Mouse (Mus musculus) kidney, adult 8-10 months (tissue): Measurements from ENCODE around the gene Cep97.

ENCODE experiments used
- DNase-seq, 2 experiments: peaks; one replicate each; pipeline ENCODE4 v3.0.0; 2022

The Cep97 gene

DNA sequence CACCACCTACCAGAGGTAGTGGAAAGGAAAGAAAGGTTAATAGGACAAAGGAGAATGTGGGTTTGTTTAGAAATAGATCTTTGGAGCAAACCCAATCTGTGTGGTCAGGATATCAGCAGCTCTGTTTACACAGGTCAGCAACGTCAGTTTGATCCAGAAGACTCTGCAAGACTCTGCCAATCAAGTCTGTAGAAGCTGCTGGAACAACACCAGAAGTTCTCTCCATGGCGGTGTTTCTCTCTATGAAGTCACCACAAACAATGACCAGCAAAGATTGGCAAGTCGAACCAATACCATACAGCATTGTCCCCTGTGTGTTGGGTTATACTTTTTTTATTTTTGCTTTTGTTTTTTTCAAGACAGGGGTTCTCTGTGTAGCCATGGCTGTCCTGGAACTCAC, 12.6 kb upstream of the Cep97 start:
- DNase-seq, result no peak

DNA sequence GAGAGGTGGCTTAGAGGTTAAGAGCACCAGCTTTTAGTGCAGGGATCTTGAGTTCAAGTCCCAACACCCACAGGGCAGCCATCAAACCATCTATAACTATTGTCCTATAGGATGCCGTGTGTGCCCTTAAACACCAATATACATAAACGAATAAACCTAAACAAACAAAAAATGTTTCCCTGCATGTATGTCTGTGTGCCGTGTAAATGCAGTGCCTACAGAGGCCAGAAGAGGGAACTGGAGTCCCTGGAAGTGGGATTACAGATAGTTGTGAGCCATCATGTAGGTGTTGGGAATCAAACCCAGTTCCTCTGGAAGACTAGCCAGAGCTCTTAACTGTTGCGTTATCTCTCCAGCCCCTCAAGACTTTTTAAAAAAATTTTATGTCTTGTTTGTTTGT, 6.1 kb upstream of the Cep97 start:
- DNase-seq, result no peak

DNA sequence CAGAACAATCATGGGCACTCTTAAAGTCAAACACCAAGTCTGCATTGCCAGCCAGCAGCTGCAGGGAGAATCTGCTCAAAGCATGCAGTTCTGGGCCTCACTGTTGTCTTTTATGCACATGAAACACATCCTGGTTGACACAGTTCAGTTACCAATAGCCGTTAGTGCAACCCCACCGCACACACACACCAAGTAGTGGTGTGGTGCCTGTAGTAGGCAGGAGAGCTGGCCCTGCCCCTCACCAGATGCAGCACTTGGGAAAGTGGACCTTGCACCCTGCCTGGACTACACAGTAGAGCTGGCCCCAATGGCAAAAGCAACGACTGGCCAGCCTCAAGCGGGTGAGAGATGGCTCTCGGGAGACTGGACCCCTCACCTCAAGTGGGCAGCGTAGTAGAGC, 5.0 kb upstream of the Cep97 start:
- peak; percentile 20 to 32 for DNase-seq

DNA sequence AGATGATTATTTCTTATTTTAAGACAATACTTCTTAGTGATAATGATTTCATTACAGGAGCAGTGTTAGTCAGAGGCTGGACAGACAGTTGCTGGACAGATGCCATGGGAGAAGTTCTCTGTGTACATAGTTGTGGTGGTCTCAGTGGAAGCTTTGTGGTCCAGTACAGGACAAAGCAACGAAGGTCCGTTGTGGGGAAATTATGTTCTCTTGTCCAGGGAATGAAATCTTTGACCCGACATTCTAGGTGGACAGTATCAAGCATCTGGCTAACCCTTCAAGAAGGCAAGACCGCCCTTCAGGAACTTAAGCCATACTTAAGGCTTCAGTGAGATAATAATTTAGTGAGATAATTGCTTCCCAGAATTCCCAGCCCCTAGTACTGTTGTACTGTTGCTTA, 4.1 kb upstream of the Cep97 start:
- DNase-seq, result no peak

DNA sequence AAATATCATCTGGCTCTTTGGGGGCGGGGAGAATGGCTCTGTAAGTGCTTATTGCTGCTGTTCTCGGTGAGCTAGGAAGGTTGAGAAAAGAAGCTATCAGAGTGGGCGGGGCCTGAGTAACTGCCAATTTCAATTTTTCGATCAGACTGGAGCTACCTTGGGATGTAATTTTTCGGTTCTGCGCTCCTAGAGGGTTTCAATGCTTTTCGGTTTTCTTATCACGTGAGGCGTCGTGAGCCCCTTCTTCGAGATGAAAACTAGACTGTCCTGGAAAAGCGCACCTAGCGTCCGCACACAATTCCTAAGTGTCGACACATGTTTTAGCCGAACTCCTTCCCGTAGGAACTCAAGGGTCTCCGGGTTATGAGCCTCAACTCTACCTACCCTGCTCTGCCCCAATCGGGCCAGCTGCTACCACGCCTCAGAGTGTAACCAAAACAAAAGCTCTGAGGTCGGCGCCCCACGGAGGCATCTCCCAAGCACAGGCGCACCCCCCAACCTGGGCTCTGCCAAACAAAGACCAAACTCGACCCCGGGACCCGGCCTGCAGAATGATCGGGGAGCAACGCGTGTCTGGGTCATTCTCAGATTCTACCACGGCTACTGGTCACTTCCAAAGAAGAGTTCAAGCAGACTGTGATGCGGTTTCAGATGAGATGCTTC, 843 bp downstream of the Cep97 start:
- DNase-seq, result peak; percentile 32 to 36

DNA sequence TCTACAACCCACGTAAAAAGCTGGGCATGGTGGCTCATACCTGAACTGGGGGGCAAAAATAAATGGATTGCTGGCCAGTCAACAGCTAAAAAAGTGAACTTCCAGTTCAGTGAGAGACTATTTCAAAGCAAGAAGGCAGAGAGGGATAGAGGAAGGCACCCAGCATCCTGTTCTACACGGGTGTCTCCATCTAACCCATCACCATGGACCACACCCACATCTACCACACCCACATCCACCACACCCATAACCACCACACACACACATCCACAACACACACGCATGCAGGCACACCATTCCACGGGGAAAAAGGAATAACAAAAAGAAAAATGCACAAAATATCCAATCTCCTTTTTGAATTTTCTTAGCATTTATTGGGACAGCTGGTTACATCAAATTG, 10.6 kb downstream of the Cep97 start:
- no peak for DNase-seq

DNA sequence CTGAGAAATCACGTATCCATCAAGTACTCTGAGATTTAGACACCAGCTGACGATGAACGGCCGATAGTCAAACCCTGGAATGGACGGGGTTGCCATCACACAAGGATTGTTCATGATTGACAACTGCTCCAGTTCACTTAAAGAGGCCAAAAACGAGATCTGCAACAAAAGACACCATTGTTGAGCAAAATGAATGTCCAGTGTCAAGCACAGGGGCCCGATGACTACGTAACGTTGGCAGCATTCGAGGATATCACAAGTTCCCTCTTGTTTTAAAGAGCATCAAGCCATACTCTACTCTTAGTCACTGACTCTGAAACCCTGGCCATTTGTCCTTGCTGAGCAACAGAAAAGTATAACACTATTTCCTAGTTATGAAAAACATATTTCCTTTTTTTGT, 12.6 kb downstream of the Cep97 start:
- DNase-seq, result no peak

DNA sequence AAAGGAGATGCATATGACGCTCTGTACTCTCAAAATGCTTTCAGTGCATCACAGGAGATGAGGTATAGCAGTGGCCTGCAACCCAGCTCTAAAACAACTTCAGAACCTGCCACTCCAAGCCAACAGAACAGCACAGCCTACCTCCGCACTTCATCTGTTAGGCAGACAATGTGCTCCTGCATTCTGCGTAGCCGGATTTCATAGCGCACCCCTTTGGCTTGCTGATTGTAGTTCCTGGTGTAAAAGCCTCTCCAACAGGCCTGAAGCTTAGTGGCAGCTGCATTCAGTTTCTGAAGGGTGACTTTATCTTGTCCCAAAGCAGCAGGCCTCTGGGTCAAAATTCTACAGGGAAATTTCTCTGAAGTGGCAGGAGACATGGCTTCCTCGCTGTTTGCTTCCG, 19.9 kb downstream of the Cep97 start:
- no peak for DNase-seq

DNA sequence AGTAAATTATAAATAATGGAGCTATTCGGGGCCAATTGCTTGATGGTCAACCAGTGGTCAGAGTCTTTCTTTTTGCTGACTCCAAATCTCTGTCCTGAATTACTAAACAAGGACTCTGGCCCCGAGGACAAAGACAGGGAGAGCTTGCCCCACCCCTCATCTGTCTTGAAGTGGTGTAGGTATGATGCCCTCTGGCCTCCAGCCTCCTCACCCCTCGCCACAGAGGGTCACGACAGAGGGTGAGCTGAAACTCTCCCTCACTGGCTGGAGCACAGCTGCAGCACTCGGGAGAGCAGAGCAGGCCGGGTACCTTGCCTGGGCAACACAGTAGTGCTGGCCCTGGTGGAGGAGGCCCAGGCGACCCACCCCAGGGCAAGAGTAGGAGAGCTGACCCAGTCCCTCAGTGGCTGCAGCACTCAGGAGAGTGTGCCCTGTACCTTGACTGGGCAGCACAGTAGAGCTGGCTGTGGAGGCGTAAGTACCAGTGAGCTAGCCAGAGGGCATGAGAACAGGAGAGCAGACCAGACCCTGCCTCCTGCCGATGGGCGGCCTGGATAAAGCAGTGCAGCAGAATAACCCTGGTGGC, 24.4 kb downstream of the Cep97 start:
- peak; percentile 79 to 84 for DNase-seq

DNA sequence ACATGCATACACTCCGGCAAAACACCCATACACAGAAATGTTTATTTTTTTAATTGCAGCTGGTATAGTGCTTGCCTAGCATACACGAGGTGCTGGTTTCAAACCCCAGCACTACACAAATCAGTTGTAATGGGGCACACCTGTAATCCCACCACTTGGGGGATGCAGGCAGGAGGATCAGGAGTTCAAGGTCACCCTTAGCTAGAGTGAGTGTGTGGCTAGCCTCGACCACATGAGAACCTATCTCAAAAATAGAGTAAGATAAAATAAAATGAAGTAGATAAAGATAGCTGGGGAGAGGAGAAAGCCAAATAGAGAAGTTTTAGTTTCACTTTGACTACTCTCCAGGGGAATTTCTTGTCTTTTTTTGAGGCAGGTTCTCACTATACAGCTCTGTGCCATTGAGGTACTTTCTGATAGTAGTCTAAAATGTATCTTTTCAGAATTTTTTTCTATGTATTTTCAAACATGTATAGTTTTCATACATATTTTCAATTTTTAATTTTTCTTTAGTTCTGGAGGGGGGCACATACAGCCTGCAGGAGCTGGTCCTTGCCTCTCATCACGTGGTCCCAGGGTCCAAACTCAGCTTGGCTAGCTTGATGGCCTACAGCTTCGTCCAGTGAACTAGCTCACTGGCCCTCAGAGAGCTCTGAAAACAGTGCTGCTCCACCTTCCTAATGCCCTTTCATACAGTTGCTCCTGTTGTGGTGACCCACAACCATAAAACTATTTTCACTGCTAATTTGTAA, 27.6 kb downstream of the Cep97 start:
- no peak for DNase-seq

DNA sequence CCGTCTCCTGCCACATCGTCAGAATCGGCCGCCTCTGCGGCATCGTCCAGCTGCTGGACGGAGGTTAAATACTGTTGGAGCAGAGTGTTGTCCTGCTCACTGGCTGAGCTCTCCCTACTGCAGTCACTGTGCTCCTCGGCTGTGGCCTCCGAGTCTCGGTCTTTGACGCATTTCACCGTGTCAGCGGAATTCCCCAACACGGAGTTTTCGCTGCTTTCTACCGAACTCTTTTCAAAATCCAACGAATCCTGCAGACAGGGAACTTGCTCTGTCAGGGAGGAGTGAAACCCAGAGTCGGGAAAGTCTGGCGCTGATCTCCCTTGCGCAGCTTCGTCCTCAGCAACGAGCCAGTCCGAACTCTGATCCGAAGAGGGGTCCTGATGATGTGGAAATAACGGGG, 29.3 kb downstream of the Cep97 start:
- no peak for DNase-seq

DNA sequence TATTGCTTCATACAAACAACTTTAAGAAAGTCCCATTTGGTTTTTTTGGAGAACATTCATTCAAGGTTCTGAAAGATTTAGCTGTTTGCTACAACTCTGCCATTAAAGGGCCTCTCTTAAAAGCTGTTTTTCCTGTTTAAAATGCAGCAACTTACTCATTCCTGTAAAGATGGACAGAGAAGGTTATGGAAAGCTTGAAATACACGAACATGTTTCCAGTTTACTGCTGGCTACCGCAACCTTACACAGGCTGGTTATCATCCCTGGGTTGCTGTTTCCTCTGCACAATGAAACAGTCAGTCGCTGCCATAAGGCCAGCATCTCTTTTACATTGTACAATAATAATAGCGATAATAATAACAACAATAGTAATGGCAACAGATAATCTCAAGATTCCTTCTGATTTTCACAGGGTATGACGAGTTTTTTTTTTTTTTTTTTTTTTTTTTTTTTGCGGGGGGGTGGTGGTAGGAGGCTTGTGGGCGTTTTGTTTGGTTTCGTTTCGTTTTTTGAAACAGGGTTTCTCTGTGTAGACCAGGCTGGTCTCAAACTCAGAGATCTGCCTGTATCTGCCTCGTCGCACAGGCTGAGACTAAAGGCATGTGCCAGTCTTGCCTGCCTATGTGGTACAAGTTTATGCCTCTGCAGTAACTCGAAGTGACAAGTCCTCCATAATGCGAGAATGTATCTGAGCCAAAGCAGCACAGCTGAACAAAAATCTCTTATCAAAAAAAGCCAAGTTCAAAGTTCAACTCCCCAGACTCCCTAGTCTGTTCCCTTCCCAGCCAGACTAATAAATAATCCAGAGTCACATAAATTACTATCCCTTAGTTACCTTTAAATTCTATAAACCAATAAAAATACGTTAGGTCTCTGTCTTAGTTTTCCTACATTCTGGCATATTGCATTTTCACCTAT, 32.6 kb downstream of the Cep97 start:
- DNase-seq, result no peak

DNA sequence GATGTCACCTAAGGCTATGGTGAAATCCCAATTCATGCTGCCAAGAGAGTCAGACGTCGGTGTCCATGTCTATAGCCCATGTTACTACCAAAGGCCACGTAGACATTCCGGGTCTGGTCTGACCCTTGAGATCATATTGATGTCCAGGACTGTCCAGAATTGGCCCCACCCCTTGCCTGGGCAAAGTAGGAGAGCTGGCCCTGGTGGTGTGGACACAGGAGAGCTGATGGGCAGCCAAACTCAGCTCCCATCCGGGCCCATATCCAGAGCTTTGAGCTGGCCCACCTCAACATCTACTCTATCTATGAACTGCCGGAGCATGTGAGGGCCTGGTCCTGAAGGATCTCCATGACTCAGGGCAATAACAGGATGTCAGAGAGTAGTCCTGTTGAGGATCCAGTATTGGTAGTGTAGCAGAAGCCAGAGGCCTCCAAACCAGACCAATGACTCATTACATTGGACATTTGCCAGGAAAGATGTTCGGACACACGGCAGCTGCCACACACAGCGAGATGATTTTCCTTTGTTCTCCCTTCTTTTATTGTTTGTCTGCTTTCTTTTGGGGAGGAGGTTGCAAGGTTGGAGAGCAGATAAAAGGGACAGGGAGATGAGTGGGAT, 36.2 kb downstream of the Cep97 start:
- no peak for DNase-seq

DNA sequence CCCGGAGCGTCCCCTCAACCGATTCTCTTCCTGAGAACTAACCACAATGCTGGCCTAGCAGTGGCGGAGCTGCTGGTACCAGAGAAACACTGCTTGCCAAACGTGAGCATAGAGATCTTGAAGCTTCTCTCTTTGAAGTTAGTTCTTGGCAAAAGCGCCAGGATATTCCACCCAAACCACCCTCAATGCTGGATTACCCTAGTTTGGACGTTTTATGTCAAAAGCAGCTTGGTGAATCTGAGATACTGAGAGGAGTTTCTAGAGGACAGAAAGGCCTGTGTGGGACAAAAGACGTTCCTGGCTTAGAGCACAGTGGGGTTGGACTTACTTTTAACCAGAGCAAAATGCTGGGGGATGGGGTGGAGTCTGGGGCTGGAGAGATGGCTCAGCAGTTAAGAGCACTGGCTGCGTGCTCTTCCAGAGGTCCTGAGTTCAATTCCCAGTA, 39.0 kb downstream of the Cep97 start:
- DNase-seq, result no peak

DNA sequence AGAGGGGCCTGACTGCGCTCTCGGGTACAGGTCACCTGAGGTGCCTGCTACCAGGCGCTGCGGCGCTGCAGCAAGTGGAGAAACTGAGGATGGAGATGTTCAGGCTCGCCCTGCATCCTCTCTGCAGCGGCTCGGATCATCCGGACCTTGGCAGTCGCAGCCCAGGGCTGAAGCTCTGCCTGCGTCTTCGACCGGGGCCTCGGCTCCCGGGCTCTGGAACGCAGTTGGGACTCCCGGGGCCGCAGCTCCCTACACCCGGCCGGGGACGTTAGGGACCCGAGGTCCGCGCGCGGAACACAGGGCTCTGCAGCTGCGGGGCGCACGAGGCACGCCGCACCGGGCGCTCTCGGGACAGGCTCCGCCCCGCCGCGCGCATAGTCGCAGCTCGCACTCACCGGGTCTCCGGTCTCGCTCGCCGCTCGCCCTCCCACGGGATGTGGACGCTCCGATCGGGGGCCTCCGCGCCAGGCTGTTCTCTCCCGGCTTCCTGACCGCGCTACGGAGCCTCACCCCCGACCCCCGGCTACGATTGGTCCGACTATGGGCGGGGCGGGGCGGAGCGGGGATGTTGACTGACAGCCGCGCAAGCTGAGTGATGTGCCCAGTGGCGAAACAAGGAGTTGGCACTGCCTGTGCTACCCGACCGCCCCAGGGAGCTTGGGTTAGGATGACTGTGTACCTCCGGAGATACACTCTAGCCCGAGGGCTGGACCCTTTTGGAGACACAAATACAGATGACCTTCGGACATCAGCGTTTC, 39.6 kb downstream of the Cep97 start, which contains the start of gene Nxpe3:
Gene Nxpe3, minus strand, starts transcription at position 393 of the 758 bp plus-strand sequence.
- peak; percentile 83 to 89 for DNase-seq

DNA sequence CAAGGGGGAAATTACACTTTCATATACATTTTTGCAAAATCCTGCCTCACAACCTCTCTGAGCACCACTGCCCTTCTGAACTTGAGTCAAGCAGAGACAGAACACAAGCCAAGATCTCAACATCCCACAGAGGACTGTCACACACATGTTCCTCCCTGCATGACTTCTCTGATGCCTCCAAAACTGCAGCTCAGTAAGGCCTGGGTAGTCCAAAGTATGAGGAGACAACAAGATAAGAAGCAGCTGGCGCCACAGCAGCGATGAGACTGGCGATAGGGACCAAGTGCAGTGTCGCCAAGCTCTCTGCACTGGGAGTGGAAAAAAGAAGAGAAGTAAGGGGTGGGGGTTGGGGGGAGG, 40.1 kb downstream of the Cep97 start:
- no peak for DNase-seq

DNA sequence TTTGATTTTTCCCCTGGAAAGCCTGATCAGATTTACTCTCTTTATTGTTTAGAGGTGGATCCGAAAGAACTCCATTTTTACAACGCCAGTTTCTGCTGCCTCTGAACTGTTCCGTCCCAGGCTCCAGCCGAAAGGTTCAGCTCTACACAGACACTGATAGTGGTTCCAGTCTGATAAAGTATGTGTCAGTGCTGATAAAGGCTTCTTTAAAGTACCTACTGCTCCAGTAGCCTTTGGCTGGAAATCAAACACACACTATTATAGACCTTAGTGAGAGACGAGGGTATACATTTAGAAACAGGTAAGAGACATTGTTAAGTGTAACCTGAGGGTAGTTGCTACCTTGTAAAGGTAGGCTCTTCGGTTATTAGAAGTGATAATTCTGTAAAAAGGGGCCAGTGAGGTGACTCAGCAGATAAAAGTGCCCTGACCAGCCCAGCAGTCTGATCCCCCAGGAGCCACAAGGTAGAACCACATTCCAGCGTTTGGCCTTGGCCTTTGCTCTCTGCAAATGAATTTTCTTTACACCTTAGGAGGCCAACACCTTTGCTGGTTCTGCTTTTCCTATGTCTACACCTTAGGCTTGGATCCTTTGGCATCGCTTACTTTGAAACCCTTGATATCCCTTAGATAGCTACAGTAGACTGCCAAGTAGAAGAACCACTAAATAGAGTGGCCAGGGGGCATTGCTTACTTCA, 41.1 kb downstream of the Cep97 start:
- DNase-seq, result no peak

DNA sequence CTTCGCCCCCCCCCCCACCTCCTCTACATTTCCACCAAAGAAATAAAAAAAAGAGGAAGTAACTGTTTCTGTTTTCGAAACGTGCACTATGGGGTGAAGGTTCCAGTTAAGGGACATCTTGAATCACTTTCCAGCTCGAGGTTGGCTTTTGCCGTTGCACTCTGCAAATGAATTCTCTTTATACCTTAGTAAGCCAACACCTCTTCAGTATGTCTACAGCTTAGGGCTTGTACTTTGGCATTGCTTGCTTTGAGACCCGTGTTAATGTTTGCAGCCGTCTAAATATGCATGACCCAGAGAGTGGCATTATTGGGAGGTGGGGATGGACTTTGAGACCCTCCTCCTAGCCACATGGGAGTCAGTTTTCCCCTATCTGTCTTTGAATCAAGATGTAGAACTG, 42.2 kb downstream of the Cep97 start:
- DNase-seq, result peak in 1 of 2 experiments; percentile 60

DNA sequence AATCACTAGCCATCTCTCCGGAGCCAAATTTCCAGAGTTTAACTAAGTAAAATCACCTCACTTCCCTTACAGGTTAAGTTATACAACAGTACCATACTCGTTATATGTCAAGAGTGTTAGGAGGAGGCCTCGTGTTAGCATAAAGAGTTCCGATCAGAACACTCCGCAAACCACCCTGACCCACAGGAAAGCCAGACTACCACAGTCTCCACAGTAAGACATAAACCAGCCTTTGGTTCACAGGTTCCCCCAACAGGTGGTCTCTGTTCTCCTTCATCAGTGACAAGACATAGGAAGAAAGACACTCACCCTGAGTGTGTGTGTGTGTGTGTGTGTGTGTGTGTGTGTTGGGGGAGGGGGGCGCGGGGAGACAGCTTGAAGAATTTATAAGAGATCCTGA, 43.3 kb downstream of the Cep97 start:
- DNase-seq, result no peak

DNA sequence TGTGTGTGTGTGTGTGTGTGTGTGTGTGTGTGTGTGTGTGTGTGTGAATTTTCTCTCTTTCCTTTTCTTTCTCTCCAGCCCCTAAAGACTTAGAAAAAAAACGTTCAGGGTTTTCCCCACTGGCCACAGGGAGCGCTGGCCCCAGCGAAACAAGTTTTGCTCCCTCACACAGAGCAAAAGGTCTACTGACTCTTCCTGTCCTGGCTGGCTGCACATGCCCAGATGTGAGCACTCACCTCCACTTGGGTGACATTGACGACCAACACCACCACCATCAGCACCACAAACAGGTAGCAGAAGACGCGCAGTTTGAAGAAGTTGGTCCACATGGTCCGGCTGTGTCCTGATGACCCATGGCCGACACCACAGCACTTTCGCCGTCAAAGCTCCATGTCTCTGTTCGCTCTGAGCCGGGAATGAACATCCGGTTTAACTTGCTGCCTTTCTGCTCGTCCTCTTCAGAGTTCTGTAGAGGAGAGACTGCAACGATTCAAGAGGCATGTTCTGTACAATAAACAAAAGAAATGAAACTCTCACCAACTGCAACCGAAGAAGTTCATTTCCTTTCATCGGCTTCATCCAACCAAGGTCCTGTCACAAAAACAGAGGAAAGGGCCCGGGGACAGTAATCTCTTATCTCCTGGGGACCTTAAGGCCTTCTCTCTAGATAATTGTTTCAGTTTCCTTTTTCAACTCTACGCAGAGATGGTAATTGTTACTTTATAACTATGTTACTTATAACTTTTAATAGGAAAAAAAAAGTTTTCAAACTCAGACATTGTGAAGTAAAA, 44.1 kb downstream of the Cep97 start:
- no peak for DNase-seq
